Mouse (Mus musculus) embryonic facial prominence, embryonic 12.5 days (tissue): ENCODE results near the gene Ccdc182. TPM values are rescaled to one million over a fixed set of nuclear protein-coding genes. Genes with fewer than 3 reads are reported as not detected.

Experiments
- ATAC-seq: fragments of 200-750 bp; cut with Nextera tagmentation; 2 replicates; pipeline ENCODE4 v1.8.0; 2017; ENCODE audit not compliant: insufficient number of reproducible peaks, insufficient read depth, low FRiP score, low TSS enrichment
- H3K27ac ChIP-seq: fragments of 300-500 bp; sonication (generic); 2 replicates; pipeline ENCODE4 v1.5.1; 2016; ENCODE audit warnings: mild to moderate bottlenecking
- H3K27me3 ChIP-seq: fragments of 300-500 bp; sonication (generic); 2 replicates; pipeline ENCODE4 v1.6.1; 2016; ENCODE audit warnings: mild to moderate bottlenecking, moderate library complexity
- H3K36me3 ChIP-seq: fragments of 300-500 bp; sonication (generic); 2 replicates; pipeline ENCODE4 v1.6.1; 2016; ENCODE audit warnings: mild to moderate bottlenecking
- H3K4me1 ChIP-seq: fragments of 300-500 bp; sonication (generic); 2 replicates; pipeline ENCODE4 v1.6.1; 2016
- H3K4me2 ChIP-seq: fragments of 300-500 bp; sonication (generic); replicated peaks from 2 replicates; pipeline ENCODE4 v1.6.1; 2016; ENCODE audit warnings: mild to moderate bottlenecking, moderate library complexity
- H3K4me3 ChIP-seq: fragments of 300-500 bp; sonication (generic); 2 replicates; pipeline ENCODE4 v1.5.1; 2016; ENCODE audit warnings: mild to moderate bottlenecking
- H3K9ac ChIP-seq: fragments of 300-500 bp; sonication (generic); 2 replicates; pipeline ENCODE4 v1.6.1; 2016; ENCODE audit warnings: mild to moderate bottlenecking, moderate library complexity
- H3K9me3 ChIP-seq: fragments of 300-500 bp; sonication (generic); 2 replicates; pipeline ENCODE4 v1.6.1; 2016; ENCODE audit warnings: mild to moderate bottlenecking, moderate library complexity
- WGBS: fragments of 180-500 bp; shearing (Covaris S2); methylation state at CpG from one replicate; pipeline ENCODE4 v1.1.7; 2016; 5-methylcytosine and 5-hydroxymethylcytosine counted together
- polyA plus RNA-seq: library from polyadenylated mRNA; unstranded; fragments of >200 nt; fragmentation: Nextera tagmentation; extraction: Ambion mirVana; gene quantifications from 2 replicates; pipeline ENCODE4 v1.2.1, GENCODE M21; 2016

The Ccdc182 gene
- polyA plus RNA-seq, 1 experiment from 2014 or later = 0.93 TPM

- Histone ChIP-seq H3K4me3 (no peak overlapping the region), H3K4me1 (peaks cover 8% of the 10 kb centered on the region), H3K36me3 (peaks cover 19% of the 10 kb centered on the region; the same call in 1 of the 2 replicates), H3K9ac (no peak overlapping the region), H3K27me3 (no peaks in the 10 kb centered on the region), H3K9me3 (no peaks in the 10 kb centered on the region), H3K4me2 (no peak overlapping the region), H3K27ac (no peak overlapping the region)
- ATAC-seq = no peak
- WGBS = 59% methylated on average over 5 of the region's 5 CpGs
Observed at GRCm38 (mm10) chr11:88334893-88335292, 41.0 kb downstream of the Ccdc182 start.

GRCm38 (mm10) chr11:88337926-88338325 lies 44.1 kb downstream of the Ccdc182 start:
- no peak overlapping the region for H3K27ac ChIP-seq
- H3K27me3 ChIP-seq = no peaks in the 10 kb centered on the region
- no peak for ATAC-seq
- H3K9me3 ChIP-seq = no peaks in the 10 kb centered on the region
- H3K4me1 ChIP-seq = no peaks in the 10 kb centered on the region; the same call in 1 of the 2 replicates
- peaks cover 19% of the 10 kb centered on the region; the same call in 1 of the 2 replicates for H3K36me3 ChIP-seq
- 94% methylated on average over 3 of the region's 3 CpGs for WGBS
- no peak overlapping the region for H3K4me2 ChIP-seq
- no peak overlapping the region for H3K4me3 ChIP-seq
- no peak overlapping the region for H3K9ac ChIP-seq

Other genes starting within 250 kb of the Ccdc182 start
- gene Srsf1, start 246.7 kb upstream of the Ccdc182 start, polyA plus RNA-seq = 477 and 513 TPM in 2 replicates
- gene Vezf1, start 225.8 kb upstream of the Ccdc182 start, polyA plus RNA-seq = 59.0 and 59.8 TPM in 2 replicates
- 36.4 and 42.0 TPM in 2 replicates for gene Cuedc1, start 196.0 kb upstream of the Ccdc182 start, polyA plus RNA-seq
- 63.2 and 65.3 TPM in 2 replicates for gene Mrps23, start 89.7 kb upstream of the Ccdc182 start, polyA plus RNA-seq